Mouse (Mus musculus) inflammation-experienced regulatory T-cells, adult 6 months (primary cell): ENCODE results near the gene Coil. TPM values are rescaled to one million over a fixed set of nuclear protein-coding genes. Genes with fewer than 3 reads are reported as not detected.

Source experiments
- ATAC-seq: one replicate; pipeline ENCODE4 v1.8.0; 2017
- polyA plus RNA-seq, 3 experiments: library from polyadenylated mRNA; unstranded; fragments of 100-300 nt; shearing (Covaris generic); gene quantifications; one replicate each; pipeline ENCODE4 v1.2.1; 2017

Coil gene
- 1 to 10 TPM; 5.3 to 8.3 (median 7.7) TPM for polyA plus RNA-seq

GRCm38 (mm10) chr11:88970202-88970732 is at the start of gene Coil:
Gene Coil, plus strand, starts transcription at chr11:88970252.
- ATAC-seq = no peak

- ATAC-seq = no peak
Observed at GRCm38 (mm10) chr11:88926566-88926965, 43.5 kb upstream of the Coil start.

GRCm38 (mm10) chr11:88931692-88932530 is 38.1 kb upstream of the Coil start:
- ATAC-seq = no peak

- no peak for ATAC-seq
Observed at GRCm38 (mm10) chr11:88933030-88933429, 37.0 kb upstream of the Coil start.

GRCm38 (mm10) chr11:88934089-88935000 is 35.7 kb upstream of the Coil start:
- no peak for ATAC-seq

- ATAC-seq = no peak
Observed at GRCm38 (mm10) chr11:88937886-88938285, 32.2 kb upstream of the Coil start.

GRCm38 (mm10) chr11:88938770-88939169 is 31.3 kb upstream of the Coil start:
- ATAC-seq = no peak

- ATAC-seq = no peak
Observed at GRCm38 (mm10) chr11:88939634-88940033, 30.4 kb upstream of the Coil start.

- ATAC-seq = no peak
Observed at GRCm38 (mm10) chr11:88941489-88941888, 28.6 kb upstream of the Coil start.

GRCm38 (mm10) chr11:88945971-88946585 is 24.0 kb upstream of the Coil start:
- no peak for ATAC-seq

- no peak for ATAC-seq
Observed at GRCm38 (mm10) chr11:88948896-88949295, 21.2 kb upstream of the Coil start.

- no peak for ATAC-seq
Observed at GRCm38 (mm10) chr11:88949802-88950639, 20.0 kb upstream of the Coil start.

- no peak for ATAC-seq
Observed at GRCm38 (mm10) chr11:88950640-88951250, 19.3 kb upstream of the Coil start.

GRCm38 (mm10) chr11:88951576-88951975 is 18.5 kb upstream of the Coil start:
- ATAC-seq = no peak

- ATAC-seq = no peak
Observed at GRCm38 (mm10) chr11:88952117-88952516, 17.9 kb upstream of the Coil start.

GRCm38 (mm10) chr11:88953582-88953981 is 16.5 kb upstream of the Coil start:
- no peak for ATAC-seq

GRCm38 (mm10) chr11:88954803-88955202 is 15.2 kb upstream of the Coil start:
- ATAC-seq = peak; percentile 43

GRCm38 (mm10) chr11:88955217-88955969 is 14.7 kb upstream of the Coil start, which contains the start of gene Scpep1:
Gene Scpep1, minus strand, starts transcription at chr11:88955465.
- peak; percentile 99 for ATAC-seq

- no peak for ATAC-seq
Observed at GRCm38 (mm10) chr11:88958851-88959250, 11.2 kb upstream of the Coil start.

GRCm38 (mm10) chr11:88966881-88967361 is 3.1 kb upstream of the Coil start, which contains the start of gene Elobl:
Gene Elobl, minus strand, starts transcription at chr11:88966931.
- no peak for ATAC-seq
